Mouse (Mus musculus) adipocyte (in vitro differentiated cells): ENCODE results near the gene Mrpl1.

Experiments
- DNase-seq: peaks from one replicate; pipeline ENCODE4 v3.0.0-alpha.2; 2016; ENCODE audit warnings: low spot score

Gene Mrpl1

DNA sequence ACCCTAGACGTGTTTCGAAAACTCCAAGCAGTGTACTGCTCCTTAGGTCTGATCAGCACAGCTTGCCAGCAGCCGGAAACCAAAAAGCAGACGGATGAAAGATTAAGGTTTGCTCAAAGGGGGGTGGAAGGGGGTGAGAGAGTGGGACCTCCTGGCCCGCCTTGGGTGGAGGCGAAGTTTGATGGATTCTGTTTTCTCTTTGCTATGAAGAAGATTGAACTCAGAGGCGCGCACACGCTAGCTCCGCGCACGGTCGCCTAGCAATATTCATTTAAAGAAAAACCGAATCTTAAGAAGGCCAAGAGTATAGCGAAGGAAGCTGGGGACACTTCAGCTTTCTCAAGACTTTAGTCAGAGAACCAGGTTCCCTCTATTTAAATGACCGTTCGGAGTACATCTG, at the start of gene Mrpl1:
Mrpl1 (plus strand) TSS at position 35 of the 400 bp plus-strand sequence.
- DNase-seq: peak; percentile 59

GRCm38 (mm10) chr5:96160467-96161262, 48.6 kb upstream of the Mrpl1 start:
- DNase-seq: peak; percentile 67

DNA sequence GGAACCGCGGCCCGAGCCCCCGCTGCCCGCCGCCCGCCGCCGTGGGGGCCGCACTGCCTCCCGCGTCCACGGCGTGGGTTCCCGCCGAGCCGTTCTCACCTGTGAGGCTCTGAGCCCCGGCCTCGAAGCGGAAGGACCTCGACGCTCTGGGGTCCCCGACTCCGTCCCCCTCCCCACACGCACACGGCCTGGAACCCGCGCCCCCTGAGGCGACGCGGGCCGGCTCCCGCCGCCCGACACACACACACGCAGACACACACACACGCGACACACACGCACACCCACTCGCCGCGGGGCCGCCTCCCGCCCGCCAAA, 48.1 kb upstream of the Mrpl1 start:
- no peak for DNase-seq

- DNase-seq: peak; percentile 51
These were observed 47.5 kb upstream of the Mrpl1 start for GRCm38 (mm10) chr5:96161578-96162398.

DNA sequence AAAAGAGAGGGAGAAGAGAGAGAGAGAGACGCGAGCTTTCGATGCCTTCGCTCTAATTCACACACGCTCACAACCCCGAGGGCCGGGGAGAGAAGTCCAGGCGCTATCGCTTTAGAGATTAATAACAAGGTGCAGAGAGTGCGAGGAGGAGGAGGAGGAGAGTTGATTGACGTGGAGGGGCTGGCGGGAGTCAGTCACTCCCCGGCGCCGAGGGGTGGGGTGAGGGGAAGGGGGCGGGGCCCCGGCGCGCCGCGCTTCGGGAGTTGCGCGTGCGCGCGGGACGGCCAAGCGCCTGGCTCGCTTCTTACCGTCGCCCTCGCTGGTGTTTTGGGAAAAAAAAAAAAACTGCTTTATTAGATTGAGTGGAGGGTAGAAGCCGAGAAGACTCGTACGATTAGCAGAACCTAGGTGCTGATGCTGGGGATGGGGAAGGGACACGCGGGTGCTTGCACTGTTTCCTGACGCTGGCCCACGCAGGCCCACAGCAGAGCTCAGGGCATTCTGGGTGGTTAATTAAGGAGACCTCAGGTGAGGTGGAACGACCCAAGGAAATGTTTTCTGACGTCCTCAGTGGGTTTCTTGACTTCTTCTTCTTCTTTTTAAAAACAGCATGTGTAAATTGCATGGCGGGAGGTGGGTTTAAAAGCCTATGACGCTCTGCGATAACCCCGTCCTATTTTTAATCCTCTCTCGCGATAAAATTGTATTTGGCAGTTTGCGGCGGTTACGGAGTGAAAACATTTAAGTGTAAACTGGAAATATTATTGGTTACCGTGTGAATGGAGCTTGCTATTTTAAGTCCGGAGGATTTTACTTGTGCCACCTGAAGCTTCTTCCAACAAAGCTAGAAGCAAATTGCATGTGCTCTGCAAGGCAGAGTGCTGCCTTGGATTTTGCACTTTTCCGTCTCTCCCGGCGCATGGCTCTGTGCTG, 46.6 kb upstream of the Mrpl1 start:
- peak; percentile 88 for DNase-seq

- no peak for DNase-seq
These were observed 45.8 kb upstream of the Mrpl1 start for GRCm38 (mm10) chr5:96163396-96164020.

GRCm38 (mm10) chr5:96164021-96164411, 45.3 kb upstream of the Mrpl1 start, which contains the start of gene Cnot6l:
Gene Cnot6l (minus strand): TSS chr5:96164171.
- no peak for DNase-seq

- no peak for DNase-seq
These were observed 42.5 kb upstream of the Mrpl1 start for GRCm38 (mm10) chr5:96166761-96167160.

GRCm38 (mm10) chr5:96170443-96170842, 38.9 kb upstream of the Mrpl1 start:
- DNase-seq: no peak

GRCm38 (mm10) chr5:96171765-96172164, 37.5 kb upstream of the Mrpl1 start:
- DNase-seq: no peak

DNA sequence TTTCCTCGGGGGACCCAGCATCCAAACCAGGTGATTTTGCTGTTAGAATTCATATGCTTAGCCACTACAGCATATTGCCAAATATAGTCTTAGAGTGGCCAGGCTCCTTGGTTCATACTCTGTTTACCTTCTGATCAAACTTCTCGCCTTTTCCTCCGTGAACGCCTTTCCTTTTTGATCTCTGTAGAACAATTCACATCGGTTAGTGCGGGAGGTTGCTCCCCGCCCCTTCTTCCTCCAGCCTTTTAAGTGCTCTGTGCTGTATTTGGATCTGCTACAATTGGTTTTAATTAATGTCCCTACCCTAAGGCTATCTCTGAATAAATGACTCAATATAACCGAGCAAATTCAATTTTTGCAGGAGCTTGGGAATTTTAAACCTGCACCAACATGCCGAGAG, 33.2 kb upstream of the Mrpl1 start:
- DNase-seq: no peak

- DNase-seq: no peak
These were observed 32.4 kb upstream of the Mrpl1 start for GRCm38 (mm10) chr5:96176879-96177358.

DNA sequence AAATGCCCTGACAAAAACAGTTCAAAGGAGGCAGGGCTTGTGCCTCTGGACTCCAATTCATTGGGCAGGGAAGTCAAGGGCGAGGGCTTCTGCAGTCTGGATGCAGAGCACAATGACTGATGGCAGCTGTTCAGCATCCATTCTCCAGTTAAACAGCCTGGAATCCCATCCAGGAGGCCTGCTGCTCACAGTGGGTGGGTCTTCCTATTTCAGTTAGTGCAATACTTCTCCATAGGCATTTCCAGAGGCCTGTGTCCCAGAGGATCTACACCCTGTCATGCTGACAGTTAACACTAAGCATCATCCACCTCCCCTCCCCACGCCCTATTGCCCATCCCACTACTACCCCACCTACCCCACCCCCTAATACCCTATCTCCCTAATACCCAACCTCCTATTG, 26.1 kb upstream of the Mrpl1 start:
- DNase-seq: no peak

- no peak for DNase-seq
These were observed 25.3 kb upstream of the Mrpl1 start for GRCm38 (mm10) chr5:96183987-96184386.

GRCm38 (mm10) chr5:96189761-96190160, 19.5 kb upstream of the Mrpl1 start:
- no peak for DNase-seq

DNA sequence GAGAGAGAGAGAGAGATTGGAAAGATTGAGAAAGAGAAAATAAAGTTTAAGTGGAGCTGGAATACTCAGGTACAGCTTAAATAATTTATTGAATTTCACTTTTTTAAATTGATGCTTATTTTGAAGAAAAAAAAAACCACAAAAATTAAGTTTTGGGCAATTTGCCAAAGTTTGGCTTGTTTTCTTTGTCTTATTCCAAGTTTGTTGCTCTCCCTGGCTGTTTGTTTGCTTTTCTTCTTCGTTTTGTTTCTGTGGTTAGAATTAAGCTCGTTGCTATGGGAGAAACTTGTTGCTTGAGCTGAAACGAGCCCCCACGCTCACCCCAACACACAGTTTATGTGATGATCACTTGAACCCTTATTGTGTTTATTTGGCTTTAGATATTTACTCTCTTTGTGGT, 18.0 kb upstream of the Mrpl1 start:
- no peak for DNase-seq

DNA sequence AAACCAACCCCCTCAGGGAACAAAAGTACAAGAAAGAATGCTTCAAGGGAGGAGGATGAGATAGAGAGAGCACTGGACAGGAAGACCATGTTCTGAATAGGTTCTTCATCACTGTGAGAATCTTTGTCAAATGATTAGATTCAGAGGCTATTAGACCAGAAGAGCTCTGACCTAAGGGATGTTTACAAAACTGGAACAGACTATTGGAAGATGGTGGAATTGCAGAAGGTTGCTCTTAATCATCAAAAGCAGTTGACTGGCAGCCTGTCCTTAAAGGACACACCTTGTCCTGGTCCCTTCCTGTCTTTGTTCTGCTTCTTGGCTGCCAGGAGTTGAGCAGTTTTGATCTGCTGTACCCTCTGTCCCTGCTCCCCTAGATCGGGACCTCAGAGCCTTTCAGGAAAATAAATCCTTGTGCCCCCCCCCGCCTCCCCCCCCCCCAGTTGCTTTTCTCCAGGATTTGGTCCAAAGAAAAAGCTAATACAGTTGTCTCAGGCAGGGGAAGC, 12.7 kb upstream of the Mrpl1 start:
- DNase-seq: no peak

GRCm38 (mm10) chr5:96198271-96198670, 11.0 kb upstream of the Mrpl1 start:
- DNase-seq: no peak

DNA sequence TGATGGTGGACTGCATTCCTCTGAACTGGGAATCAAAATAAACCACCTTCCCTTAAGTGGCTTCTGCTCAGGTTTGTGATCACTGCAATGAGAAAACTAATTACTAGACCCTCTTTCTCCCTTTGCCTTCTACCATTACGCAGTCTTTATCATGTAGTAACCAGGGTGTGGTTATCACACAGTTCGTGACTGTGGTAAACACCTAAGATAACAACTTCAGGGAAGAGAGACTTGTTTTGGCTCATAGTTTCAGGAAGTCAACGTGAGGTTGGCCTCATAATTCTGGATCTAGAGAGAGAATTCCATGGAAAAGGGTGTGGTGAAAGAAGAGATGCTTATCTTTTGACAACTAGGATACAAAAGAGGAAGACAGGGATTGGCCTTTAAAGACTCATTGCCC, 9.0 kb upstream of the Mrpl1 start:
- no peak for DNase-seq

DNA sequence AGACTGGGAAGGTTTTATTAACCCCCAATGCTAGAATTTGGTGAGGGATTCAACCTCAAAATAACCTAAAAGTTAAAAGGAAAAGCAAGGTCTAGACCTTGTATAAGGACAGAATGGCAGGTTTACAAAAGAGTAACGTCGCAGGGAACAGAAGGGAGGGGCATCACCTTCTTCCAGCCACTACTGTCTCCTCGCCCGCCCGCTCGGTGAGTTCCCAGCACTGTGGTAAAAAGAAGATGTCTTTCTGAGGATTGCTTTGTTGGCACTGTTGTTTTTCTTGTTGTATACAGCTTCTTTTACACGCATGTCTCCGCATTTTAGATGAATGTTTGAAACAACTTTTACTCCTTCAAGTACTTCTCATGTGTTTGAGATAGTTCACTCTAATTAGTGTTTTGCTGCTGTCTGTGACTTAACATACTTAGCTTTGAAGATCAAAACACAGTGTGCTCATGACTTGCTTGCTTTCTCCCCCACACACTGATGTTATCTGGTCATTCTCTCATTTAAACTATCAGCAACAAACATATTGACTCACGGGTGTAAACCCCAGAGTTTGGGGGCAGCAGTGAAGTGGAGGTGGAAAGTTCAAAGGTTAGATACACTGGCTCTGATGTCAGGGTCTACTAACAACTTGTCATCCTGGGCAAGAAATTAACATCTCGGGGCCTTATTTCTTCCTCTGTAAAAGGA, 7.7 kb upstream of the Mrpl1 start:
- DNase-seq: no peak

DNA sequence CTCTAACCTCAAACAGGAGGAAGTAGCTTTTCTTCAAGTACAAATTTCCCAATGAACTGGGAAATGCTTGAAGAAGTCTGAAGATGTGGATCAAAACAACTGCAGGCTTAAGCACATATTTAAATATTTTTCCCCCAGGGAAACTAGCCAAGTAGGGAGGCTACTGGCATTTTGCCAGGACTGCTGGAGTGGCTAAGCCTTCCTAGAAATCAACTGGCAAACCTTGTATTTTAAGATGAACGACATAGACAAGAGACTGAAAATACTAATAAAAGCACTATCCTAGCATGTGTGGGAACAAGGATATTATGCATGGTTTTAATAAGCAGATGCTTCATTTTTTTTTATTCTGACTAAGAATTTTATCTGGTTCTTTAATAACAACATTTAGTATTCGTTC, 2.4 kb upstream of the Mrpl1 start:
- peak; percentile 87 for DNase-seq
